Mouse (Mus musculus): ENCODE measurements at regions not wholly inside any gene's neighbourhood (a gene's known extent, or its start where the extent isn't known, plus 50 kb on each side); places are given as distances from the start of the nearest gene placed in this dataset.

GRCm38 (mm10) chr13:39250096-39250495, 289.4 kb upstream of the Slc35b3 start:
- TF ChIP-seq CTCF (IDR thresholded peaks at IDR 0.05; ENCODE audit: control insufficient read depth, insufficient read depth, insufficient read length) (no peak), MAX (IDR thresholded peaks at IDR 0.05) (no peak), USF1 (IDR thresholded peaks at IDR 0.05; ENCODE audit: low read depth) (no peak)

All from C2C12 (cell line).